ENCODE assay signal across 9 mouse cellular contexts in the genomic region with DNA sequence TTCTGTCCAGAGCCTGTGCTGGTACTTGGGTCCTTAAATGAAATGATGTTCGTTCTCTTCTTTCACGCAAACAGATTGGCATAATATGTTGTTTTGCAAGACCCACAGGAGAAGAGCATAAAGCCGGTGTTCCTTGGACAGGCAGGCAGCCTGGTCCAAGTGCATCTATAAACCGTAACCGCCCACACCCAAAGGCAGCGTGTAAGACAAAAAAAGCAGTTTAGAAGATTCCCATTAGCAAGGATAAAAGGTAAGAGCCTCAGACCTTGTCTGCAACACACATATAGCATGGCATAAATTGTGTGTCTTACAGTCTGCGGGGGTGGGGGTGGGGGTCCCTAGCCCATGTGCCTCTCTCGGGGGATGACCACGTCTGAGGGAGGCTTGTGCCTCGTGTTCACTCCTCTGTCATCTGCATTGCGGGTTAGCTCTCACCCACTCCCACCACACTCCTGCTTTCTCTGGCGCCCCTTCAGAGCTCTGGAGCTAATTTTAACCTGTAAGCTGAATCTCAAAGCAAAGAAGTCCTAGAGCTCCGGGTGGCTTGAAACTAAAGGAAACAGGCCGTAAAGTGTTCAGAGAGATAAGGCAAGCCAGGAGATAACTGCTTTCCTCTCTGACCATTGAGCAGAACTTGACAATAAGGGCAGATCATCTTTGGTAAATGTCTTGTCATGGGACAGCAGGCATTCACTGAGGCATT. TPM values are rescaled to one million over a fixed set of nuclear protein-coding genes. Genes with fewer than 3 reads are reported as not detected.
DNase-seq lines count a peak whose midpoint lies in the region; ATAC-seq and TF ChIP-seq lines count a peak whose summit lies in the region.
"Had no signal": no experiment of that assay in that cellular context is flagged by ENCODE, and none has a peak within 500 bp of the region (broad histone marks: within the 10 kb centered on the region; RNA-seq: fewer than 3 reads in every experiment).

No protein-coding gene starts in this region.

- H3K9me3 ChIP-seq in liver, embryonic 14.5 days (ENCODE audit: control insufficient read depth, low read length), result no peaks in the 10 kb centered on the region
- H3K9me3 ChIP-seq: limb, embryonic 12.5 days had no signal

- H3K36me3 ChIP-seq in liver, embryonic 14.5 days (replicated peaks; ENCODE audit: control insufficient read depth, insufficient read depth, low read depth), result no peaks in the 10 kb centered on the region
- H3K36me3 ChIP-seq: limb, embryonic 12.5 days had no signal

- peak overlapping the region; percentile 39; the same call in 1 of the 2 replicates for H3K4me2 ChIP-seq in liver, embryonic 14.5 days (ENCODE audit: low read depth)
- H3K4me2 ChIP-seq: limb, embryonic 12.5 days had no signal

- no peak overlapping the region for H3K4me3 ChIP-seq in liver, embryonic 14.5 days (ENCODE audit: insufficient read depth in 1 of 2, low read depth in 2 of 2, low read length in 2 of 2)
- H3K4me3 ChIP-seq: limb, embryonic 12.5 days had no signal

- TF ChIP-seq CTCF in liver, embryonic 14.5 days (IDR thresholded peaks at IDR 0.05; ENCODE audit: low read depth), result no peak

- H3K9ac ChIP-seq in liver, embryonic 14.5 days (replicated peaks), result no peak overlapping the region
- H3K9ac ChIP-seq: limb, embryonic 12.5 days had no signal

- no peak; the same call in 1 of the 2 replicates for TF ChIP-seq EP300 in liver, embryonic 14.5 days (IDR thresholded peaks at IDR 0.05; ENCODE audit: low read depth)

- H3K4me1 ChIP-seq in liver, embryonic 14.5 days (replicated peaks; ENCODE audit: control insufficient read depth in 2 of 2, insufficient read depth in 2 of 2, low read length in 1 of 2), result peaks cover 8 to 27% of the 10 kb centered on the region in 2 experiments; a peak in 3 of 4 replicates

- peak; percentile 48; the same call in 1 of the 2 replicates for ATAC-seq in liver, embryonic 14.5 days (ENCODE audit: insufficient read depth)

- no peak overlapping the region for H3K27ac ChIP-seq in liver, embryonic 14.5 days
- H3K27ac ChIP-seq: limb, embryonic 12.5 days had no signal

- 20% methylated on average over 14 of the region's 14 CpGs for WGBS in liver, embryonic 14.5 days (ENCODE audit: insufficient replicate concordance)

- DNase-seq in retina, postnatal 1 day, result peak; percentile 36
- no peak for DNase-seq in retina, embryonic 14.5 days (ENCODE audit: low spot score)
- DNase-seq in frontal cortex, postnatal 14 days (ENCODE audit: low spot score in 2 of 2), result peak; percentile 57 to 67
- peak in 1 of 3 experiments; percentile 22 for DNase-seq in liver, embryonic 14.5 days (ENCODE audit: low read depth in 3 of 3, low spot score in 3 of 3)
- no peak for DNase-seq in B cell, adult 2 months
- DNase-seq in adrenal gland, postnatal 4 days (ENCODE audit: low spot score in 2 of 2), result no peak
- no peak for DNase-seq in thymus, postnatal 4 days
- DNase-seq in urinary bladder, postnatal 36 days (ENCODE audit: low spot score in 2 of 2), result no peak

- H3K27me3 ChIP-seq in liver, embryonic 14.5 days (ENCODE audit: control insufficient read depth, insufficient read depth, low read length), result no peaks in the 10 kb centered on the region
- H3K27me3 ChIP-seq: limb, embryonic 12.5 days had no signal

RNA-seq across cellular contexts. Expression of a gene that starts 29.7 kb away (rescaled TPM):
- polyA plus RNA-seq in liver, embryonic 14.5 days (2012; rRNA removed), result 2.8 and 4.0 TPM in 2 replicates
- polyA plus RNA-seq in liver, embryonic 14.5 days (2014; fragmentation: Nextera tagmentation; extraction: Ambion mirVana), result 6.0 and 6.1 TPM in 2 replicates
- 10 to 100 TPM; 36.5 to 38.1 TPM for total RNA-seq in adrenal gland, postnatal 4 days (2021)

RNA-seq across cellular contexts. Expression of a gene that starts 49.2 kb away (rescaled TPM):
- polyA plus RNA-seq in liver, embryonic 14.5 days (2012; rRNA removed), result 5.5 and 7.2 TPM in 2 replicates
- polyA plus RNA-seq in liver, embryonic 14.5 days (2014; fragmentation: Nextera tagmentation; extraction: Ambion mirVana), result 3.6 and 3.7 TPM in 2 replicates
- 10 to 100 TPM; 57.0 to 62.2 TPM for total RNA-seq in adrenal gland, postnatal 4 days (2021)

Comparison
In these comparisons a context has a peak if more than half of its experiments do, and no peak if none do; other contexts are left out.
1. DNase-seq: peak in retina, postnatal 1 day (single experiment) and frontal cortex, postnatal 14 days (2 of 2); none in retina, embryonic 14.5 days (single experiment), B cell, adult 2 months (0 of 2), adrenal gland, postnatal 4 days (0 of 2), thymus, postnatal 4 days (single experiment) and urinary bladder, postnatal 36 days (0 of 2).